ENCODE assay signal across 23 mouse cellular contexts in genomic region chr3:104550594-104550993, GRCm38 (mm10). TPM values are rescaled to one million over a fixed set of nuclear protein-coding genes. Genes with fewer than 3 reads are reported as not detected.
DNase-seq lines count a peak whose midpoint lies in the region; ATAC-seq and TF ChIP-seq lines count a peak whose summit lies in the region.
"Had no signal": no experiment of that assay in that cellular context is flagged by ENCODE, and none has a peak within 500 bp of the region (broad histone marks: within the 10 kb centered on the region; RNA-seq: fewer than 3 reads in every experiment).

No protein-coding gene starts in this region.

- TF ChIP-seq CTCF in stomach, postnatal 0 days (IDR thresholded peaks at IDR 0.05; ENCODE audit: low read depth) = no peak
- no peak for TF ChIP-seq CTCF in heart, adult 2 months (IDR thresholded peaks at IDR 0.05)
- TF ChIP-seq CTCF in forebrain, postnatal 0 days (IDR thresholded peaks at IDR 0.05; ENCODE audit: low read depth) = no peak

- peak; percentile 76 for ATAC-seq in intestine, embryonic 16.5 days
- 0 out of 2 replicates have a peak, but pooled peaks have one; percentile 26 for ATAC-seq in stomach, postnatal 0 days (ENCODE audit: low FRiP score, low TSS enrichment)
- ATAC-seq in forebrain, postnatal 0 days = no peak
- ATAC-seq: CD4-positive, CD25-positive, alpha-beta regulatory T cell, adult 4 months; forebrain, embryonic 13.5 days; forebrain, embryonic 15.5 days; Patski had no signal

- WGBS in intestine, embryonic 16.5 days = 46% methylated on average over 3 of the region's 3 CpGs
- WGBS in stomach, postnatal 0 days = 41% methylated on average over 3 of the region's 3 CpGs
- 53% methylated on average over 3 of the region's 3 CpGs for WGBS in heart, adult 2 months
- WGBS in forebrain, postnatal 0 days = 49% methylated on average over 3 of the region's 3 CpGs

- DNase-seq in R1 (ENCODE audit: low read depth, low spot score) = peak; percentile 24
- peak; percentile 26 for DNase-seq in stomach, postnatal 0 days (ENCODE audit: low spot score)
- DNase-seq in heart, adult 2 months = no peak
- DNase-seq in cerebellum, postnatal 4 days (ENCODE audit: low spot score in 2 of 2) = no peak
- no peak for DNase-seq in forebrain, postnatal 0 days
- DNase-seq: adrenal gland, adult 2 months; adrenal gland, postnatal 10 days; adrenal gland, postnatal 25 days; B cell, adult 2 months; cerebellum, adult 11 months; cerebellum, adult 18-20 months; cerebellum, adult 8-10 months; cerebellum, adult 9-11 months; cerebellum, postnatal 14 days; cerebellum, postnatal 36 days had no signal

- H3K4me1 ChIP-seq in intestine, embryonic 16.5 days (ENCODE audit: control insufficient read depth, insufficient read depth, low read length) = no peaks in the 10 kb centered on the region
- H3K4me1 ChIP-seq in stomach, postnatal 0 days (replicated peaks; ENCODE audit: control insufficient read depth, insufficient read depth) = no peaks in the 10 kb centered on the region
- H3K4me1 ChIP-seq in heart, adult 2 months (ENCODE audit: control insufficient read depth, insufficient read depth, low read length) = no peaks in the 10 kb centered on the region
- no peaks in the 10 kb centered on the region for H3K4me1 ChIP-seq in forebrain, postnatal 0 days (ENCODE audit: insufficient read depth)
- H3K4me1 ChIP-seq: embryonic facial prominence, embryonic 10.5 days; embryonic facial prominence, embryonic 12.5 days; forebrain, embryonic 13.5 days; forebrain, embryonic 15.5 days had no signal

- no peak overlapping the region for H3K9ac ChIP-seq in intestine, embryonic 16.5 days (ENCODE audit: low read depth, low read length)
- H3K9ac ChIP-seq in stomach, postnatal 0 days (ENCODE audit: low read length) = no peak overlapping the region
- no peak overlapping the region for H3K9ac ChIP-seq in heart, adult 2 months (ENCODE audit: low read depth, low read length)
- no peak overlapping the region for H3K9ac ChIP-seq in forebrain, postnatal 0 days
- H3K9ac ChIP-seq: embryonic facial prominence, embryonic 12.5 days; forebrain, embryonic 13.5 days; forebrain, embryonic 15.5 days had no signal

- no peak for TF ChIP-seq POLR2A in heart, adult 2 months (IDR thresholded peaks at IDR 0.05; ENCODE audit: insufficient read depth, low read depth, low read length)

- no peak for TF ChIP-seq EP300 in stomach, postnatal 0 days (optimal IDR thresholded peaks at IDR 0.05)
- TF ChIP-seq EP300 in heart, adult 2 months (IDR thresholded peaks at IDR 0.05; ENCODE audit: insufficient read depth, low read depth, low read length) = no peak

- H3K36me3 ChIP-seq in intestine, embryonic 16.5 days (ENCODE audit: control insufficient read depth, insufficient read depth, low read length) = no peaks in the 10 kb centered on the region
- no peaks in the 10 kb centered on the region for H3K36me3 ChIP-seq in stomach, postnatal 0 days (ENCODE audit: control insufficient read depth, insufficient read depth, low read length)
- H3K36me3 ChIP-seq in heart, adult 2 months (ENCODE audit: control insufficient read depth, insufficient read depth, low read length) = no peaks in the 10 kb centered on the region
- no peaks in the 10 kb centered on the region for H3K36me3 ChIP-seq in forebrain, postnatal 0 days (ENCODE audit: insufficient read depth)
- H3K36me3 ChIP-seq: embryonic facial prominence, embryonic 10.5 days; embryonic facial prominence, embryonic 12.5 days; forebrain, embryonic 15.5 days; G1E had no signal

- intact Hi-C loops in heart, adult 2 months (cut with DNase I) = no loop called here

- no peak overlapping the region for H3K4me3 ChIP-seq in intestine, embryonic 16.5 days (ENCODE audit: low read length)
- H3K4me3 ChIP-seq in stomach, postnatal 0 days (ENCODE audit: low read depth, low read length) = no peak overlapping the region
- H3K4me3 ChIP-seq in heart, adult 2 months = no peak overlapping the region
- H3K4me3 ChIP-seq in forebrain, postnatal 0 days (ENCODE audit: low read depth, low read length) = no peak overlapping the region
- H3K4me3 ChIP-seq: embryonic facial prominence, embryonic 10.5 days; embryonic facial prominence, embryonic 12.5 days; forebrain, embryonic 13.5 days; forebrain, embryonic 15.5 days had no signal

- H3K9me3 ChIP-seq in intestine, embryonic 16.5 days (ENCODE audit: control insufficient read depth, low read length) = no peaks in the 10 kb centered on the region
- H3K9me3 ChIP-seq in stomach, postnatal 0 days (ENCODE audit: control insufficient read depth, low read length) = no peaks in the 10 kb centered on the region
- no peaks in the 10 kb centered on the region for H3K9me3 ChIP-seq in forebrain, postnatal 0 days (ENCODE audit: low read length)
- H3K9me3 ChIP-seq: embryonic facial prominence, embryonic 10.5 days; embryonic facial prominence, embryonic 12.5 days; forebrain, embryonic 13.5 days; forebrain, embryonic 15.5 days; G1E had no signal

- H3K4me2 ChIP-seq in intestine, embryonic 16.5 days (ENCODE audit: low read depth, low read length) = no peak overlapping the region
- no peak overlapping the region for H3K4me2 ChIP-seq in stomach, postnatal 0 days (replicated peaks; ENCODE audit: low read depth)
- H3K4me2 ChIP-seq in forebrain, postnatal 0 days (ENCODE audit: low read depth) = no peak overlapping the region
- H3K4me2 ChIP-seq: embryonic facial prominence, embryonic 12.5 days; forebrain, embryonic 13.5 days; forebrain, embryonic 15.5 days had no signal

- no peaks in the 10 kb centered on the region for H3K27me3 ChIP-seq in intestine, embryonic 16.5 days (replicated peaks; ENCODE audit: control insufficient read depth, insufficient read depth, low read length)
- no peaks in the 10 kb centered on the region for H3K27me3 ChIP-seq in stomach, postnatal 0 days (ENCODE audit: control insufficient read depth, insufficient read depth, low read length)
- H3K27me3 ChIP-seq in heart, adult 2 months (ENCODE audit: control insufficient read depth, insufficient read depth, low read length) = no peaks in the 10 kb centered on the region
- H3K27me3 ChIP-seq in forebrain, postnatal 0 days (ENCODE audit: insufficient read depth, low read length) = no peaks in the 10 kb centered on the region
- H3K27me3 ChIP-seq: embryonic facial prominence, embryonic 12.5 days; forebrain, embryonic 13.5 days; forebrain, embryonic 15.5 days; Patski had no signal

- no peak overlapping the region for H3K27ac ChIP-seq in intestine, embryonic 16.5 days (ENCODE audit: low read length)
- no peak overlapping the region for H3K27ac ChIP-seq in stomach, postnatal 0 days (replicated peaks)
- H3K27ac ChIP-seq in heart, adult 2 months = no peak overlapping the region
- H3K27ac ChIP-seq in forebrain, postnatal 0 days (ENCODE audit: low read depth, low read length) = no peak overlapping the region
- H3K27ac ChIP-seq: embryonic facial prominence, embryonic 10.5 days; embryonic facial prominence, embryonic 12.5 days; forebrain, embryonic 13.5 days; forebrain, embryonic 15.5 days had no signal

- H3K79me2 ChIP-seq in heart, adult 2 months (replicated peaks; ENCODE audit: control insufficient read depth, insufficient read depth, low read length) = no peaks in the 10 kb centered on the region

RNA-seq across cellular contexts. Expression of gene Lrig2, which starts 38.9 kb away (rescaled TPM):
- polyA plus RNA-seq in intestine, embryonic 16.5 days (2015; fragmentation: Nextera tagmentation; extraction: Ambion mirVana) = 9.1 and 10.2 TPM in 2 replicates
- 6.0 and 6.6 TPM in 2 replicates for polyA plus RNA-seq in stomach, postnatal 0 days (2015; fragmentation: Nextera tagmentation; extraction: Ambion mirVana)
- total RNA-seq in heart, adult 2 months (2021) = 1 to 10 TPM; 8.9 TPM
- polyA plus RNA-seq in heart, adult 2 months (2012; rRNA removed) = 3.7 and 6.3 TPM in 2 replicates
- total RNA-seq in forebrain, postnatal 0 days (2014; rRNA removed) = 32.2 and 45.1 TPM in 2 replicates
- 8.5 and 14.8 TPM in 2 replicates for polyA plus RNA-seq in forebrain, postnatal 0 days (2015; fragmentation: Nextera tagmentation; extraction: Ambion mirVana)

Comparison
In these comparisons a context has a peak if more than half of its experiments do, and no peak if none do; other contexts are left out.
1. DNase-seq: peak in R1 (single experiment) and stomach, postnatal 0 days (single experiment); none in heart, adult 2 months (0 of 2), cerebellum, postnatal 4 days (0 of 2) and forebrain, postnatal 0 days (single experiment).